Mouse (Mus musculus): ENCODE data around the gene Cys1.
"Not testable (repeated sequence)": the region's sequence is repeated elsewhere in the genome, so short reads cannot be mapped to it uniquely, and the experiment has no call there.

Gene Cys1

DNA sequence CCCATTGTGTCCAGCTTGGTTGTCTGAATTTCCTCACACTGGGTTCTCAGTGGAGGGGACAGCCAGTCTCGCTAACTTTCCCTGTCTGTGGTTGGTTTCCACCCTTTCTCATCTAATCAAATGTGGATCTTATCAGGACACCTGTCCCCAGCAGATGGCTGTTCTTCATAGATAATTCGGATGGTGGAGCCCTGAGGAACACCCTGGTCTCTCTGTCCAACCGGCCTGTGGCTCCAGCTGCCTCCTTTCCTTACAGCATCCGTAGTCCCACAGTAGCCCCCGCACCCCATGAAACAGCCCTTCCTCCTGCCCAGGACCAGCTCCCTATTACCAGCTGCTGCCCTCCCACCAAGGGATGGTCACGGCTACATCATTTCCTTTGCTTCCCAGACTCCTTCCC is 35.7 kb downstream of the Cys1 start:
- DNase-seq (ENCODE audit: low spot score in 2 of 2) = no peak

DNA sequence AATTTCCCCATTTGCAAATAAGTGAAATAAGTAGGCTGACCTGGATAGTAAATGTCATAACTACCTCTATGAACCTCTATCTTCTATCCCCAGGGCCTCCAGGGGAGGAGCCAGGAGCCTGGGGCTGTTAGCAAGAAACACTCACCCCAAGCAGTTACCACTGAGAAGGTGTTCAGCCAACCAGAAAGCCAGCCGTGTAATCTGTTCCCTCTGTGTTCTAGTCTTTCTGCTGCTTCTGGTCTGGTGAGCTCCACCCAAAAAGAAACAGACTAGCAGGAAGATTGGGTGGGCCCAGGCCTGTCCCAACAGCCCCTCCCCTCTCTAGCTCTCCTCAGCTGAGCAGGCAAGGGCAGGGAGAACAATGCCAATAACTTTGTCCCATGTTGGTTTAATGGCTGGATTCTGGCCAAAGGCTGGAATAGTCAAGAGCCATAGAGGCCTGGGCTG is 37.5 kb downstream of the Cys1 start:
- no peak for DNase-seq (ENCODE audit: low spot score in 2 of 2)

DNA sequence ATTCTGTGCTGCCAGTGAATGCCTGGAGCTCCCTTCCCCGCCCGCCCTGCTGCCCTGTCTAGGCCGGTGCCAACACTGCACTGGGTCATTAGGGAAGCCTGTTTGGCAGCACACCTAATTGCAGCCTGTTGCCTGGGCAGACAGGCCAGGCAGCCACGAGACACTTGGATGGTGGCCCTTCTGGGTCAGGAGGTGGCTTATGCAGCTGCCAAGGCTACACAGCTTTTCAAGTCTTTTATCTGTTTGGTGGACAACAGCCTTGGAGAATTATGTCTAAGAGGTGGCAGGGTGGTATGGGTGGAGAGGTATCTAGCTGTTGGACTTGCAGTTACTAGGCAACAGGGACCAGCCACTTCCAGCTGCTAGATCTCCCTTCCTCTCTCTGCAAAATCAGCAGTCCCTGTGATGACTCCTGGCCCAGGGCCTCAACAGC is 39.2 kb downstream of the Cys1 start:
- peak; percentile 9 to 51 for DNase-seq (ENCODE audit: low spot score in 2 of 2)

DNA sequence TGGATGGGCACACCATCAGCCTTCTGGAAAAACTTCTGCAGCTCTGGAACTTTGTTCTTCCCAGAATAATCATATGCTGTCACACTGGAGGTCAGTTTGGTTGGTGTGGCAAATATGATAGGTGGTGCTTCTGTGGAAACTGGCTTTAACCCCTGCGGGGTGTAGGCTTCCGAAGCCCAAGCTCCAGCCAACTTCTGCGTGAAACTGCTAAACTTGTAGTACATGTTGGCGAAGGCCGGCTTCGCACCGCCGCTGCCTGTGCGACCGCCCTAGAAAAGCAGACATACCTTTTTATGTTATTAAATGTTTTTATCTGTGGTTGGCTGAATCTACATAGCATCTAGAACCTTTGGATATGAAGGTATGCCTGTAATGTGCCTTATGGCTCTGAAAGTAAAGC is 42.8 kb downstream of the Cys1 start:
- DNase-seq (ENCODE audit: low spot score in 2 of 2) = not testable (repeated sequence)

DNA sequence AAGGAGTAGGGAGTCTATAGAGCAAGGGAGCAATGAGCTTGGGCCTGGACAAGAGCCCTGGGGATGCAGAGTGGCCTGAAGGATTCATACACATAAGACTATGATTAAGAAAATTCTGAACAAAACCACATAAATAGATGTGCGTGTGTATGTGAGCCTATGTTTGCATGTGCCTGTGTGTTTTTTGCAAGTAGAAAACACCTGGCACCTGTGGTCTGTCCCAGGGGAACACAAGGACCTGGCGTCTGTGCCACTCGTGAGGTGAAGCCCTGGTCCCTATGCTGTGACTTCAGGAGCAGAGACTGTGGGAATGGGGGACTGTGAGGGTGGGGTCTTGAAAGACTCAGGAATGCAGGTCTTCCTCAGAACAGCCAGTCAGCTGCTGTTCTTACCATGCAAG is 47.0 kb downstream of the Cys1 start:
- no peak for DNase-seq (ENCODE audit: low spot score in 2 of 2)

DNA sequence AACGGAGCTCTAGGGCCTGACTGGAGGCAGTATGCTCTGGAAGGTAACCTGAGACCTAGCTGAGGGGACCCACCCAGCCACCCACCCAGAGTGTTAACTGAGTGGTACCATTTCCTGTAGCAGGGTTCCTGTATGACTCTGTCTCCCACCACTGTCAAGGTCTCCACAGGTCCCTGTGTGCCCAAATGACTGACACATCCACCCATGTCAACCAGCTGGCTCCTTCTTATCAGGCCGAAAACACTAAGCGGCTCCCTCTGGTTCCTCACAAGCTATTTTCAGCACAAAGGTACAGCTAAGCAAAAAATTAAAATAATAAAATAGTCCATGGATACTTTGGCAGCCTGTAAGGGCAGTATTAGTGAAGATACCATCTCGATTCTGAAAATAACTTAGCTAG is 47.4 kb downstream of the Cys1 start:
- DNase-seq (ENCODE audit: low spot score in 2 of 2) = no peak

DNA sequence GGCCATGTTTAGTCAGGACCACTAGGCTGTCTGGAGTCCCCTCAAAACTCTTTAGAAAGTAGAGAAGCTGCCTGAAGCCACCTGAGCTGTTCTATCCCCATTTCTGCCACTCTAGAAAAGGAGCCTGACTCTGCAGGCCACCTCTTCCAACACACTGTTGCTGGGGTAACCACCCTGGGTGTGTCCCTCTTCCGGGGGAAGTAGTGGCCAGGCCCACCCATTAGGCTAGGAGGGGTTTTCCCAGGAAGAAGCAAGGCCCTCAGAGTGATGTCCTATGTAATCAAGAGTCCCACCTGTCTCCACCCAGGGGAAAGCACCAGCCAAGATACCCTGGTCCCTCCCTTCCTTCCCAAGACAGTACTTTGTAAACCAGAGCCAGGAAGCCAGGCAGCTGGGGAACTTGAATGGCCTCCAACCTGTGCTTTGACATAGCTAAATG is 47.8 kb downstream of the Cys1 start:
- DNase-seq (ENCODE audit: low spot score in 2 of 2) = no peak

DNA sequence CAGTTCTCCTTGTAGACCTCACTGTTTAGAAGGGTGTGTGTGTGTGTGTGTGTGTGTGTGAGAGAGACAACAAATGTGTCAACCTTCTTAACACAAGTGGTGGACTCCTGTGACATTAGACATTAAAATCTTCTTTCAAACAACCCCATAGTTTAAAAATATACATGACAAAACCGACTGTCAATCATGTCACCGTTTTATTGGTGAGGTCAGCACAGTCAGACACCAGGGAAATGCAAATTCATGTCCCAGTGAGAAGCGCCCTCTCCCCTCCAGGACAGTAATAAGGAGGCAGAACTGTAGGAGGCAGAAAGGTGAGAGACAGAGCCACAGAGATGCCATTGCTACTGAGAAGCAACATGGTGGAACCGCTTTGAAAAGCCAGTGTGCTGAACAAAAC is 49.2 kb downstream of the Cys1 start:
- no peak for DNase-seq (ENCODE audit: low spot score in 2 of 2)

DNA sequence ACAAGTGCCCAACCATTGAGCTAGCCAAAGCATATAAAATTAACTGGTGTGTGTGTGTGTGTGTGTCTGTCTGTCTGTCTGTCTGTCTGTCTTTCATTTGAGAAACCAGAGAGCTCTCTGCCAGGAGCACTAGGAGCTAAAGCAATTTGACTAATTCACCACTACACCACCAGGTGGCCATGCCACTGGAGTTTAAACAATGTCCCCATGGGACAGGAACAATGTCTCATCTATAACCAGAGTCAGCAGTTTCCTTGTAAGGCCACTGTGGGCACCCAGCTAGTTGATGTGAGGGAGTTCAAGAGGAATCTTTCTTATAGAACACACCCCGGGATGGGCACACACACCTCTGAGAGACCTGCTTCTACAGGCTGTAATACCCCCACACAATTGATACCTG is 51.4 kb downstream of the Cys1 start:
- no peak for DNase-seq (ENCODE audit: low spot score in 2 of 2)

DNA sequence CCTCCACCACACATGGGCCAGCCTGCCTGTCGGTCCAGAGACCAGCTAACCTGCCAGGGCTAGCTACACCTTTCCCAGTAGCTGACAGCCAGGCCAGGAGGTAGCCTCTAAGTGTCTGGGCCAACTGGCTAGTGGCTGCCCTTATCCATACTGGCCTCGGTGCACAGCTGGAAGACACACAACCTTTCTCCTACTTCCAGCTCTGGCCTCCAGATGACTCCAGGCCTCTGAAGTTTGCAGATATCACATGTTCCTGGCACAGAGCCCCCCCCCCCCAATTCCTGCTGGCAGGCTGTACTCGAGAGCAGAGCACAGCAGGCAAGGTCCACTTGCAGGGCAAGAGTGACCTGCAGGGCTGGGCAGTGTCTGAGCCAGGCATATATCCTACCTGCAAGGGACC is 54.4 kb downstream of the Cys1 start:
- DNase-seq (ENCODE audit: low spot score in 2 of 2) = no peak

DNA sequence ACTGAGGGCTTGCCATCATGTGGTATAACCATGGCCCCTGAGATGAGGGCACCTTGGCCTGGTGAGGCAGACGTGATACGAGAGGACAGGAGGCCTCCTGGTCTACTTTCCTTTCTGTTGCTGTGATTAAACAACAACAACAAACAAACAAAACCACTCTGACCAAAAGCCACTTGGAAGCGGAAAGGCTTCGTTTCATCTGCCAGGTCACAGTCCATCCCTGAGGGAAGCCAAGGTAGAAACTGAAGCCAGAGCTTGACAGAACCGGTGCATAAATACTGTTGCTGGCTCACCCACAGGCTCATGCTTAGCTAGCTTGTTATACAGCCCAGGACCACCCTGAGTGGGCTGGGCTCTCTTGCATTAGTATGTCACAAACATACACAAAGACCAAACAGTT is 55.2 kb downstream of the Cys1 start:
- no peak for DNase-seq (ENCODE audit: low spot score in 2 of 2)

DNA sequence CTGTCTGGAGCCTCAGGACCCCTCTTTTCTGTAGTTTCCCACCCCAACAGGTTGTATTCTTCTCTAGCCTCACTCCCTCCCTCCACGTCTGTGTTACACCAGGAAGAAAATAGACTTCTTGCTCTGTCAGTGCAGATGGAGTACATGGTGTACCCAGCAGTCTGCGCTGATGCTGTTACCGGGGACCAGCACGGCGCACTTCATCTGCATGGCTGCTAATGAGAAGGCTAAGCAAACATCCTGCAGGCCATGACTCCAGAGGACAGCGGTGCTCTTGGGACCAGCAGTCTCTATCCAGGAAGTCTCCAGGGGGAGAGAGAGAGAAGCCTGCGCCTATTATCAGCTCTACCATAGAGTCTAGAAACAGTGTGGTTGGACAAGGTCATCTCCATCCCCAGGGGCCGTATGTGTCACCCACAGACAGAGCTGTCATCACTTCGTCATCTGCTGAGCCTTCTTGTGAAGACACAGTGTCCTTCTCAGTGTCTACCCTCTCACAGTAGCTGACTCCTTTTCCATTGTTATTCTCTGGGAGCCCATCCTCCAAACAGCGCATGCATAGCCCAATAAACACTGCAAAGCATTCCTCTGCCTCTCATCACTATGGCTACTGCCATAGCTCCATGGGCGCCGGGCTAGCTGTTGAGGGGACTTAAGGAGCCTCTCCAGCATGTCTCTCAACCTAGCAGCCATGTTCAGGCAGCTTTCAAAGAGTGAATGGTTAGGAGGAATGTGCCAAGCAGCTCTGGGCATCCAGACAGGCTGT is 57.9 kb downstream of the Cys1 start:
- no peak for DNase-seq (ENCODE audit: low spot score in 2 of 2)

DNA sequence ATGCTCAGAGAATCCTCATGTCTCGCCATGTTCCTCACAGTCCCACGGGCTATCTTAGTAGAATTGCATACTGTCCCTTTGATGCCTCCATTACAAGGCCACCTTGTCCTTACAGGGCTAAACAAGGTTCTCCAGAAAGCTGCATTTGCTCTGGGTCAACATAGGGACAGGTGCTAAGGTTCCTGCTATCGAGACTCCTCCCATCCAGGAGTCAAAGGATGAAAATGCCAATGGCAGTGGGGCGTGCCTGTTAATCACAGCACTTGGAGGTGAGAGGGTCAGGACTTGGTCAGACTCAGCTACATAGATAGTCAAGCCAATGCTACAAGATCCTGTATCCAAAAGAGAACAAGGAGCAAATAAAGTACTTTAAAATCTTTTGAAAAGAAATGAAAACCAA is 62.2 kb downstream of the Cys1 start:
- no peak for DNase-seq (ENCODE audit: low spot score in 2 of 2)
